8 mouse cellular contexts compared by ENCODE assay signal in the genomic region with DNA sequence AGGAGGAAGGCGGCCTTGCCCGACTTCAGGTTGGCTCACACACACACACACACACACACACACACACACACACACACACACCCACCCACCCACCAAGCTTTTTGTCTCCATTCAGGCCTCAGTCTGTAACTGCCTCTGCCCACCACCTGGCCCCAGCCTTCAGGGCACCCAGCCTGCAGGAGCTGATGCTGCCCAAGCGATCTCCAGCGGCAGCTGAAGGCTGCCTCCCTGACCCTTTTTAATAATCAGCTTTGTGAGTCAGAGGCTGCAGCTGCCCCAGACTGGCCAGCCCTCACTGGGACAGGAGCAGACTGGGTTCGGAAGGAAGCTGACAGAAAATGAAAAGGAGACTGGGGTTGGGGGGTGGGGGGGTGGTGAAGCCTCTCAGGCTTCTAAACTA. TPM values are rescaled to one million over a fixed set of nuclear protein-coding genes. Genes with fewer than 3 reads are reported as not detected.
DNase-seq lines count a peak whose midpoint lies in the region; ATAC-seq and TF ChIP-seq lines count a peak whose summit lies in the region.

No protein-coding gene starts in this region.

- peaks cover 8% of the 10 kb centered on the region for H3K4me1 ChIP-seq in intestine, postnatal 0 days (replicated peaks; ENCODE audit: control insufficient read depth, insufficient read depth, low read length)
- peaks cover 29% of the 10 kb centered on the region for H3K4me1 ChIP-seq in thymus, adult 2 months (replicated peaks; ENCODE audit: control insufficient read depth, insufficient read depth, low read length)

- no peak for ATAC-seq in intestine, postnatal 0 days

- no peaks in the 10 kb centered on the region; the same call in 1 of the 2 replicates for H3K36me3 ChIP-seq in intestine, postnatal 0 days (ENCODE audit: control insufficient read depth, insufficient read depth)
- no peaks in the 10 kb centered on the region for H3K36me3 ChIP-seq in thymus, adult 2 months (ENCODE audit: control insufficient read depth, insufficient read depth, low read length)

- no peaks in the 10 kb centered on the region for H3K27me3 ChIP-seq in intestine, postnatal 0 days (replicated peaks; ENCODE audit: control insufficient read depth, insufficient read depth, low read length)
- H3K27me3 ChIP-seq in thymus, adult 2 months (ENCODE audit: control insufficient read depth, insufficient read depth, low read length) = no peaks in the 10 kb centered on the region

- H3K9ac ChIP-seq in intestine, postnatal 0 days (ENCODE audit: low read depth, low read length) = no peak overlapping the region

- H3K27ac ChIP-seq in intestine, postnatal 0 days (ENCODE audit: low read depth, low read length) = no peak overlapping the region
- H3K27ac ChIP-seq in left cerebral cortex, adult 2 months = no peak overlapping the region
- H3K27ac ChIP-seq in thymus, adult 2 months (ENCODE audit: control insufficient read depth, insufficient read depth, low read length) = no peak overlapping the region

- peak overlapping the region; percentile 17; the same call in 1 of the 2 replicates for H3K4me2 ChIP-seq in intestine, postnatal 0 days (replicated peaks; ENCODE audit: low read depth)

- no peaks in the 10 kb centered on the region for H3K9me3 ChIP-seq in intestine, postnatal 0 days (ENCODE audit: control insufficient read depth)

- intact Hi-C loops in left cerebral cortex, adult 2 months (cut with DNase I) = no loop called here

- peak; percentile 92 for DNase-seq in heart, adult 11 months
- no peak for DNase-seq in heart, adult 18-20 months
- peak; percentile 66 for DNase-seq in 3T3-L1 (ENCODE audit: low read depth, low spot score)
- peak; percentile 54 for DNase-seq in brain, embryonic 14.5 days (ENCODE audit: low read depth)
- DNase-seq in left cerebral cortex, adult 2 months (ENCODE audit: extremely low spot score in 1 of 2, low spot score in 2 of 2) = no peak
- no peak for DNase-seq in kidney, adult 18-20 months
- DNase-seq in thymus, adult 2 months = no peak

- no peak overlapping the region for H3K4me3 ChIP-seq in intestine, postnatal 0 days (ENCODE audit: low read depth, low read length)
- H3K4me3 ChIP-seq in left cerebral cortex, adult 2 months = no peak overlapping the region
- H3K4me3 ChIP-seq in thymus, adult 2 months (ENCODE audit: control insufficient read depth, insufficient read depth, low read length) = no peak overlapping the region

- TF ChIP-seq CTCF in brain, embryonic 14.5 days (IDR thresholded peaks at IDR 0.05; ENCODE audit: borderline replicate concordance, extremely low read depth, insufficient read depth, insufficient read length) = no peak
- no peak for TF ChIP-seq CTCF in intestine, postnatal 0 days (IDR thresholded peaks at IDR 0.05; ENCODE audit: low read depth)
- TF ChIP-seq CTCF in left cerebral cortex, adult 2 months (IDR thresholded peaks at IDR 0.05) = no peak
- TF ChIP-seq CTCF in thymus, adult 2 months (IDR thresholded peaks at IDR 0.05; ENCODE audit: borderline replicate concordance, control insufficient read depth, extremely low read depth, insufficient read depth, low read length, poor library complexity) = no peak

- no peak for TF ChIP-seq POLR2A in brain, embryonic 14.5 days (IDR thresholded peaks at IDR 0.05; ENCODE audit: borderline replicate concordance, extremely low read depth, insufficient read depth, insufficient read length, poor library complexity, severe bottlenecking)
- no peak for TF ChIP-seq POLR2A in thymus, adult 2 months (IDR thresholded peaks at IDR 0.05; ENCODE audit: control insufficient read depth, extremely low read depth, insufficient read depth, low read length, poor library complexity)

- WGBS in intestine, postnatal 0 days = 71% methylated on average over 5 of the region's 5 CpGs
- WGBS in thymus, adult 2 months = 84% methylated on average over 4 of the region's 5 CpGs

RNA-seq across cellular contexts. Expression of a gene that starts 2.6 kb away (rescaled TPM):
- total RNA-seq in heart, adult 18-20 months (2021) = 10 to 100 TPM; 14.8 to 18.7 TPM
- polyA plus RNA-seq in brain, embryonic 14.5 days (2012; rRNA removed) = 14.2 and 30.5 TPM in 2 replicates
- polyA plus RNA-seq in intestine, postnatal 0 days (2015; fragmentation: Nextera tagmentation; extraction: Ambion mirVana) = 33.6 and 39.4 TPM in 2 replicates
- total RNA-seq in left cerebral cortex, adult 2 months (2021) = 10 to 100 TPM; 15.3 to 22.5 TPM
- 8.6 and 14.2 TPM in 2 replicates for polyA plus RNA-seq in thymus, adult 2 months (2012; rRNA removed)

RNA-seq across cellular contexts. Expression of a gene that starts 17.8 kb away (rescaled TPM):
- total RNA-seq in heart, adult 18-20 months (2021) = 10 to 100 TPM; 38.3 to 46.4 TPM
- 44.6 and 67.6 TPM in 2 replicates for polyA plus RNA-seq in brain, embryonic 14.5 days (2012; rRNA removed)
- 34.1 and 37.1 TPM in 2 replicates for polyA plus RNA-seq in intestine, postnatal 0 days (2015; fragmentation: Nextera tagmentation; extraction: Ambion mirVana)
- total RNA-seq in left cerebral cortex, adult 2 months (2021) = 10 to 100 TPM; 23.9 to 26.3 TPM
- polyA plus RNA-seq in thymus, adult 2 months (2012; rRNA removed) = 69.9 and 82.6 TPM in 2 replicates

RNA-seq across cellular contexts. Expression of a gene that starts 18.0 kb away (rescaled TPM):
- 10 to 100 TPM; 37.5 to 42.3 TPM for total RNA-seq in heart, adult 18-20 months (2021)
- polyA plus RNA-seq in brain, embryonic 14.5 days (2012; rRNA removed) = 34.9 and 44.1 TPM in 2 replicates
- polyA plus RNA-seq in intestine, postnatal 0 days (2015; fragmentation: Nextera tagmentation; extraction: Ambion mirVana) = 44.4 and 44.7 TPM in 2 replicates
- total RNA-seq in left cerebral cortex, adult 2 months (2021) = 10 to 100 TPM; 29.7 to 35.9 TPM
- polyA plus RNA-seq in thymus, adult 2 months (2012; rRNA removed) = 37.3 and 46.3 TPM in 2 replicates

RNA-seq across cellular contexts. Expression of a gene that starts 27.0 kb away (rescaled TPM):
- total RNA-seq in heart, adult 18-20 months (2021) = 10 to 100 TPM; 30.7 to 33.7 TPM
- 36.4 and 40.6 TPM in 2 replicates for polyA plus RNA-seq in brain, embryonic 14.5 days (2012; rRNA removed)
- polyA plus RNA-seq in intestine, postnatal 0 days (2015; fragmentation: Nextera tagmentation; extraction: Ambion mirVana) = 100 and 109 TPM in 2 replicates
- total RNA-seq in left cerebral cortex, adult 2 months (2021) = 10 to 100 TPM; 39.3 to 41.8 TPM
- polyA plus RNA-seq in thymus, adult 2 months (2012; rRNA removed) = 32.9 and 33.0 TPM in 2 replicates

RNA-seq across cellular contexts. Expression of a gene that starts 27.7 kb away (rescaled TPM):
- 100 to 1,000 TPM in 1 of 2 experiments, 10 to 100 TPM in 1; 89.2 to 109 TPM for total RNA-seq in heart, adult 18-20 months (2021)
- polyA plus RNA-seq in brain, embryonic 14.5 days (2012; rRNA removed) = 599 and 784 TPM in 2 replicates
- 354 and 366 TPM in 2 replicates for polyA plus RNA-seq in intestine, postnatal 0 days (2015; fragmentation: Nextera tagmentation; extraction: Ambion mirVana)
- 100 to 1,000 TPM; 150 to 158 TPM for total RNA-seq in left cerebral cortex, adult 2 months (2021)
- polyA plus RNA-seq in thymus, adult 2 months (2012; rRNA removed) = 1,171 and 1,772 TPM in 2 replicates

Comparison
In these comparisons a context has a peak if more than half of its experiments do, and no peak if none do; other contexts are left out.
1. DNase-seq: peak in heart, adult 11 months (single experiment), 3T3-L1 (single experiment) and brain, embryonic 14.5 days (single experiment); none in heart, adult 18-20 months (0 of 2), left cerebral cortex, adult 2 months (0 of 2), kidney, adult 18-20 months (single experiment) and thymus, adult 2 months (single experiment).